In the genomic region with DNA sequence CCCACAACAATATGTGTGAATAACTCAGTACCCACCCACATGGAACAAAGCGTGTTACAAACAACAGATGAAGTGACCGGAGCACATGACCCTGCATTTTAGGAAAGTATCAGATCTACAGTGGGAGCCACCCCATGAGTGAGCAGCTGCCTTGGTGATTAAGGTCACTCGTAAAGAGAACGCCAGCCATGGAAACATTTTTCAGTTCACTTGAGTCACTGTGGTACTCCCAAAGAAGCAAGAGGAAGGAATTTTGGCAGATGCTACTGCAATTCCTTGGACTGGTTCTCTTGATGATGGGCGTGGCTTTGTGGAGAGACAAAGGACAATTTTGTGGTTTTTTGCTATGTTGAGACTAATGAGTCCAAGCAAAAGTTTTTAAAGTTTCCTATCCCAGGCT, we compare ENCODE assay signal across 23 mouse cellular contexts. TPM values are rescaled to one million over a fixed set of nuclear protein-coding genes. Genes with fewer than 3 reads are reported as not detected.
A peak's percentile ranks its signal among the peaks of the same experiment; 100 is the strongest.
DNase-seq lines count a peak whose midpoint lies in the region; ATAC-seq lines count a peak whose summit lies in the region.
"Had no signal": no experiment of that assay in that cellular context is flagged by ENCODE, and none has a peak within 500 bp of the region (broad histone marks: within the 10 kb centered on the region; RNA-seq: fewer than 3 reads in every experiment).

No protein-coding gene starts in this region.

- 0 out of 2 replicates have a peak, but pooled peaks have one; percentile 16 for ATAC-seq in hindbrain, embryonic 15.5 days (ENCODE audit: low FRiP score, low read depth)
- ATAC-seq in hindbrain, embryonic 16.5 days, result no peak
- no peak for ATAC-seq in megakaryocyte-erythroid progenitor cell, adult 5-6 weeks (replicated peaks; ENCODE audit: low FRiP score, low TSS enrichment, poor library complexity, severe bottlenecking)
- ATAC-seq: activated CD4-positive, CD25-positive, alpha-beta regulatory T cell, adult 4 months; intestine, postnatal 0 days; lung, postnatal 0 days had no signal

- H3K36me3 ChIP-seq in hindbrain, embryonic 15.5 days, result no peaks in the 10 kb centered on the region
- H3K36me3 ChIP-seq in hindbrain, embryonic 16.5 days (ENCODE audit: control insufficient read depth, insufficient read depth, low read length), result no peaks in the 10 kb centered on the region
- H3K36me3 ChIP-seq: embryonic facial prominence, embryonic 12.5 days; hindbrain, embryonic 13.5 days; limb, embryonic 12.5 days; liver, embryonic 15.5 days; neural tube, embryonic 13.5 days had no signal

- H3K4me1 ChIP-seq in hindbrain, embryonic 15.5 days (replicated peaks), result no peaks in the 10 kb centered on the region
- no peaks in the 10 kb centered on the region for H3K4me1 ChIP-seq in hindbrain, embryonic 16.5 days (ENCODE audit: control insufficient read depth, insufficient read depth, low read depth, low read length)
- H3K4me1 ChIP-seq: embryonic facial prominence, embryonic 12.5 days; limb, embryonic 12.5 days had no signal

- H3K9me3 ChIP-seq in hindbrain, embryonic 15.5 days, result no peaks in the 10 kb centered on the region
- no peaks in the 10 kb centered on the region for H3K9me3 ChIP-seq in hindbrain, embryonic 16.5 days (ENCODE audit: control insufficient read depth, low read length)
- H3K9me3 ChIP-seq: embryonic facial prominence, embryonic 12.5 days; hindbrain, embryonic 13.5 days; limb, embryonic 12.5 days; liver, embryonic 15.5 days; megakaryocyte, embryonic 14.5 days; neural tube, embryonic 13.5 days had no signal

- WGBS in hindbrain, embryonic 15.5 days, result 74% methylated on average over 5 of the region's 5 CpGs
- WGBS in hindbrain, embryonic 16.5 days, result 70% methylated on average over 5 of the region's 5 CpGs

- DNase-seq in cerebellum, adult 9-10 months, result peak; percentile 12
- no peak for DNase-seq in cerebellum, postnatal 10 days
- DNase-seq in NIH3T3 (ENCODE audit: low read depth), result peak; percentile 70
- peak; percentile 44 for DNase-seq in gastrocnemius, postnatal 25 days
- DNase-seq in thymus, postnatal 4 days, result no peak
- DNase-seq: adrenal gland, postnatal 36 days; cerebellum, postnatal 36 days; right cerebral cortex, postnatal 25 days; thymus, postnatal 36 days had no signal

- no peaks in the 10 kb centered on the region for H3K27me3 ChIP-seq in hindbrain, embryonic 15.5 days
- H3K27me3 ChIP-seq in hindbrain, embryonic 16.5 days (replicated peaks; ENCODE audit: control insufficient read depth, insufficient read depth, low read length), result no peaks in the 10 kb centered on the region
- H3K27me3 ChIP-seq: embryonic facial prominence, embryonic 12.5 days; hindbrain, embryonic 13.5 days; limb, embryonic 12.5 days; liver, embryonic 15.5 days; megakaryocyte, embryonic 14.5 days; neural tube, embryonic 13.5 days had no signal

- no peak overlapping the region for H3K4me2 ChIP-seq in hindbrain, embryonic 15.5 days
- H3K4me2 ChIP-seq in hindbrain, embryonic 16.5 days (ENCODE audit: low read length), result no peak overlapping the region
- H3K4me2 ChIP-seq: embryonic facial prominence, embryonic 12.5 days; hindbrain, embryonic 13.5 days; limb, embryonic 12.5 days; liver, embryonic 15.5 days; neural tube, embryonic 13.5 days had no signal

- H3K27ac ChIP-seq in hindbrain, embryonic 15.5 days (replicated peaks), result no peak overlapping the region
- H3K27ac ChIP-seq in hindbrain, embryonic 16.5 days (ENCODE audit: low read depth, low read length), result no peak overlapping the region
- H3K27ac ChIP-seq: embryonic facial prominence, embryonic 12.5 days; hindbrain, embryonic 13.5 days; left cerebral cortex, adult 2 months; limb, embryonic 12.5 days; liver, embryonic 15.5 days; neural tube, embryonic 13.5 days; stomach, postnatal 0 days had no signal

- H3K9ac ChIP-seq in hindbrain, embryonic 15.5 days, result no peak overlapping the region
- H3K9ac ChIP-seq in hindbrain, embryonic 16.5 days (ENCODE audit: low read depth, low read length), result no peak overlapping the region
- H3K9ac ChIP-seq: embryonic facial prominence, embryonic 12.5 days; hindbrain, embryonic 13.5 days; limb, embryonic 12.5 days; liver, embryonic 15.5 days; neural tube, embryonic 13.5 days had no signal

- H3K4me3 ChIP-seq in hindbrain, embryonic 15.5 days, result no peak overlapping the region
- H3K4me3 ChIP-seq in hindbrain, embryonic 16.5 days (ENCODE audit: low read length), result no peak overlapping the region
- H3K4me3 ChIP-seq: embryonic facial prominence, embryonic 12.5 days; hindbrain, embryonic 13.5 days; left cerebral cortex, adult 2 months; limb, embryonic 12.5 days; liver, embryonic 15.5 days; megakaryocyte, embryonic 14.5 days; neural tube, embryonic 13.5 days had no signal

RNA-seq across cellular contexts. Expression of a gene that starts 4.4 kb away (rescaled TPM):
- polyA plus RNA-seq in hindbrain, embryonic 15.5 days (2015; fragmentation: Nextera tagmentation; extraction: Ambion mirVana), result 236 and 241 TPM in 2 replicates
- polyA plus RNA-seq in hindbrain, embryonic 16.5 days (2015; fragmentation: Nextera tagmentation; extraction: Ambion mirVana), result 254 and 258 TPM in 2 replicates
- total RNA-seq in gastrocnemius, postnatal 25 days (2021), result 100 to 1,000 TPM; 252 to 287 TPM
- total RNA-seq in megakaryocyte-erythroid progenitor cell, adult 5-6 weeks (2014; fragmentation: Nextera tagmentation), result 75.8 and 85.8 TPM in 2 replicates
- total RNA-seq in megakaryocyte-erythroid progenitor cell, adult 5-6 weeks (2017), result 190 and 260 TPM in 2 replicates

Comparison
In these comparisons a context has a peak if more than half of its experiments do, and no peak if none do; other contexts are left out.
1. DNase-seq: peak in cerebellum, adult 9-10 months (single experiment), NIH3T3 (single experiment) and gastrocnemius, postnatal 25 days (single experiment); none in cerebellum, postnatal 10 days (0 of 2) and thymus, postnatal 4 days (single experiment).